Mouse (Mus musculus): ENCODE measurements at regions not wholly inside any gene's neighbourhood (a gene's known extent, or its start where the extent isn't known, plus 50 kb on each side); places are given as distances from the start of the nearest gene placed in this dataset.

- 68% methylated on average over 6 of the region's 6 CpGs for WGBS (ENCODE audit: insufficient replicate concordance)
- no peaks in the 10 kb centered on the region for H3K4me1 ChIP-seq (replicated peaks; ENCODE audit: control insufficient read depth in 2 of 2, insufficient read depth in 2 of 2, low read length in 1 of 2)
These were observed 359.9 kb downstream of the Mctp2 start for GRCm38 (mm10) chr7:71946548-71946947.

DNA sequence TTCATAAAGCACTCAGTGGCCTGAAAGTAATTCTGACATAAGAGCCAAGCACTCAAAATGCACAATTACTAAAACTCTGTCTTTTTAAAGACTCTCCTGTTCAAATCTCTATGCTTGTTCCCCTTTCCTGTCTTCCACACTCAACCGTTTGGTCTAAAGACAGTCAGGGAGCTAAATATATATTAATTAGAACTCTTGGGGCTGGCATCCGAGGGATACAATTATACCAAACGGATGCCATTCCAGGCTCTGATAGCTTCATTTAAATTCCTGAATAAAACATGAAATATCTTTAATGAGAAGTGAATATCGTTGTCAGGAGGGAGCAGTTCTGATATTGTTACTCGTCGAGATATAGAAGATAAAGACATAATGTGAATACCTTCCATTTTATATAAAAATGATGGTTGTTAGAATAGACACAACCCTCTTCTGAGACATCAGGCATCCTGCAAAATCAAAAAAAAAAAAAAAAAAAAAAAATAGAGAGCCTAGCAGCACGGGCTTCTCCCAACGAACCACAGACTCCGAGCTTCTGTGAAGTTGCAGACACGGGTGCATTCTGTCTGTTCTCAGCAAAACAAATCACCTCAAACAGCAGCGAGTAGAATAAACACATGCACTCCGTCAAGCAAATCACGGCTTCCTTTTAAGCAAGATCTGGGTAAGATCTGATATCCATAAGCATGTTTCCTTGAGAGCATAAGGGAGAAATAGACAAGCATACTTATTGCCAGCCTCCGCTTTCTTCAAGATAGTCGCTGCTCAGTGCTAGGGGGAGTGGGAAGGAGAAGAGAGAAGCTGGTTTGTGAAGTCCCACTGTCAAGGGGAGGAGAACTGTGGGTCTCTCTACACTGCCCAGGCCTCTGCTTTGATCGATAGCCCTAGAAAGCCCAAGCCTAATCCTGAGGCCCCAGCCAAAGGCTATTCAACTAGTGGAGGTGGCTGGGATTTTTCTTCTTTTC lies 363.0 kb downstream of the Mctp2 start:
- WGBS (ENCODE audit: insufficient replicate concordance) = 54% methylated on average over 16 of the region's 16 CpGs
- no peaks in the 10 kb centered on the region for H3K9me3 ChIP-seq (ENCODE audit: control insufficient read depth, low read length)
- DNase-seq (ENCODE audit: low read depth in 3 of 3, low spot score in 3 of 3) (no peak), ATAC-seq (ENCODE audit: insufficient read depth) (no peak)
- no peaks in the 10 kb centered on the region; a peak in 1 of 4 replicates for H3K4me1 ChIP-seq (replicated peaks; ENCODE audit: control insufficient read depth in 2 of 2, insufficient read depth in 2 of 2, low read length in 1 of 2)
- H3K4me3 ChIP-seq (ENCODE audit: insufficient read depth in 1 of 2, low read depth in 2 of 2, low read length in 2 of 2) = no peak overlapping the region
- H3K9ac ChIP-seq (replicated peaks) = no peak overlapping the region
- H3K27me3 ChIP-seq (ENCODE audit: control insufficient read depth, insufficient read depth, low read length) = no peaks in the 10 kb centered on the region
- no peak for TF ChIP-seq CTCF (IDR thresholded peaks at IDR 0.05; ENCODE audit: low read depth)
- no peak for TF ChIP-seq EP300 (IDR thresholded peaks at IDR 0.05; ENCODE audit: low read depth)
- no peaks in the 10 kb centered on the region for H3K36me3 ChIP-seq (replicated peaks; ENCODE audit: control insufficient read depth, insufficient read depth, low read depth)
- no peak overlapping the region for H3K27ac ChIP-seq
- H3K4me2 ChIP-seq (ENCODE audit: low read depth) = no peak overlapping the region

More at GRCm38 (mm10) chr7:71946548-71946947, 359.9 kb downstream of the Mctp2 start:
- Histone ChIP-seq H3K4me3 (ENCODE audit: insufficient read depth in 1 of 2, low read depth in 2 of 2, low read length in 2 of 2) (no peak overlapping the region), H3K27me3 (ENCODE audit: control insufficient read depth, insufficient read depth, low read length) (no peaks in the 10 kb centered on the region), H3K36me3 (replicated peaks; ENCODE audit: control insufficient read depth, insufficient read depth, low read depth) (no peaks in the 10 kb centered on the region), H3K9me3 (ENCODE audit: control insufficient read depth, low read length) (no peaks in the 10 kb centered on the region), H3K27ac (no peak overlapping the region), H3K9ac (replicated peaks) (no peak overlapping the region), H3K4me2 (ENCODE audit: low read depth) (no peak overlapping the region)
- no peak for DNase-seq (ENCODE audit: low read depth in 3 of 3, low spot score in 3 of 3)
- TF ChIP-seq EP300 (IDR thresholded peaks at IDR 0.05; ENCODE audit: low read depth) (no peak), CTCF (IDR thresholded peaks at IDR 0.05; ENCODE audit: low read depth) (no peak)
- ATAC-seq (ENCODE audit: insufficient read depth) = no peak

DNA sequence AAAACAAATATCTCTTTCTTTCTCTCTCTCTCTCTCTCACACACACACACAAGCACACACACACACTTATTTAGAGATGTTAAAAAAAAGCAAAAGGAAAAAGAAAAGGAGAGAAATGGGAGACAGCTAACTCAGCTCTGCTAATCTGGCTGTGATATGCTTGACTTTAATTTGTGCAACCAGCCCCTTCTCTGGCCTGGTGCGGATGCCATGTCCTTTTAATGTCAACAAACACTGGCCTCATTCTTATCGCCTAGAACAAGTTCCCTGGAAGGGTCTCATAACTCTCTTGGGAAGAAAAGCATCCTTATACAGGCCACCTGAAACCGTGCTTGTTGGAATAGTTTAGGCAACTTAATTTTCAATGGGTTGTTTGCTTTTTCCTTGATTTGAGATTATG lies 368.7 kb downstream of the Mctp2 start:
- TF ChIP-seq EP300 (IDR thresholded peaks at IDR 0.05; ENCODE audit: low read depth) = no peak
- no peak for TF ChIP-seq CTCF (IDR thresholded peaks at IDR 0.05; ENCODE audit: low read depth)
- H3K9ac ChIP-seq (replicated peaks) = no peak overlapping the region
- H3K27ac ChIP-seq = no peak overlapping the region
- H3K27me3 ChIP-seq (ENCODE audit: control insufficient read depth, insufficient read depth, low read length) = no peaks in the 10 kb centered on the region
- DNase-seq (ENCODE audit: low read depth in 3 of 3, low spot score in 3 of 3) = no peak
- no peak overlapping the region for H3K4me3 ChIP-seq (ENCODE audit: insufficient read depth in 1 of 2, low read depth in 2 of 2, low read length in 2 of 2)
- no peak overlapping the region for H3K4me2 ChIP-seq (ENCODE audit: low read depth)
- ATAC-seq (ENCODE audit: insufficient read depth) = no peak
- H3K4me1 ChIP-seq (replicated peaks; ENCODE audit: control insufficient read depth in 2 of 2, insufficient read depth in 2 of 2, low read length in 1 of 2) = no peaks in the 10 kb centered on the region; a peak in 1 of 4 replicates
- 48% methylated on average over 3 of the region's 3 CpGs for WGBS (ENCODE audit: insufficient replicate concordance)
- no peaks in the 10 kb centered on the region for H3K36me3 ChIP-seq (replicated peaks; ENCODE audit: control insufficient read depth, insufficient read depth, low read depth)
- no peaks in the 10 kb centered on the region for H3K9me3 ChIP-seq (ENCODE audit: control insufficient read depth, low read length)

DNA sequence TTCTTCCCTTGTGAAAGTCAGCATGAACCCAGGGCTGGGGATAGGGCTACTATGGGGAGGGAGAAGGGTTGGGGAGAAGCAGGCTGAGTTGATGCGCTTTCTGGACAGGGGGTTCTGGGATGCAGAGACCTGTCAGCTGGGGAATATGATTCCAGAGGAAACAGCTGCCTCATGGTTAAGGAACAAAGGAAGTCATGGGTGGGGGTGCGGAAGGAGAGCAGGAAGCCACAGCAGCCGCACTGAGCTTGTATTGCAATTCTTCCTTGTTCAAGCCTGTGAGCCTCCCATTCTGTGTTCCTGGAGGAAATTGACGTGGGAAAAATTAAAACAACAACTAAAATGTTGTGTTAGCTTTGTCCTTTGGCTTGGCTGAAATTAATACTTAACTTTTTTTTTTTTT lies 369.7 kb downstream of the Mctp2 start:
- no peak for ATAC-seq (ENCODE audit: insufficient read depth)
- Histone ChIP-seq H3K27ac (no peak overlapping the region), H3K9ac (replicated peaks) (no peak overlapping the region), H3K4me3 (ENCODE audit: insufficient read depth in 1 of 2, low read depth in 2 of 2, low read length in 2 of 2) (no peak overlapping the region), H3K9me3 (ENCODE audit: control insufficient read depth, low read length) (no peaks in the 10 kb centered on the region), H3K27me3 (ENCODE audit: control insufficient read depth, insufficient read depth, low read length) (no peaks in the 10 kb centered on the region), H3K36me3 (replicated peaks; ENCODE audit: control insufficient read depth, insufficient read depth, low read depth) (no peaks in the 10 kb centered on the region), H3K4me1 (replicated peaks; ENCODE audit: control insufficient read depth in 2 of 2, insufficient read depth in 2 of 2, low read length in 1 of 2) (no peaks in the 10 kb centered on the region; a peak in 1 of 4 replicates), H3K4me2 (ENCODE audit: low read depth) (no peak overlapping the region)
- no peak for DNase-seq (ENCODE audit: low read depth in 3 of 3, low spot score in 3 of 3)
- 15% methylated on average over 4 of the region's 4 CpGs for WGBS (ENCODE audit: insufficient replicate concordance)
- no peak for TF ChIP-seq EP300 (IDR thresholded peaks at IDR 0.05; ENCODE audit: low read depth)
- no peak for TF ChIP-seq CTCF (IDR thresholded peaks at IDR 0.05; ENCODE audit: low read depth)
